Mouse (Mus musculus): ENCODE results near the gene Asb8. TPM values are rescaled to one million over a fixed set of nuclear protein-coding genes. Genes with fewer than 3 reads are reported as not detected.

The Asb8 gene
- polyA plus RNA-seq, 1 experiment from 2014 or later = 44.4 TPM

GRCm38 (mm10) chr15:98114852-98115778 lies 50.3 kb downstream of the Asb8 start:
- no peak overlapping the region for H3K4me3 ChIP-seq (ENCODE audit: low read depth, low read length)
- no peaks in the 10 kb centered on the region for H3K9me3 ChIP-seq (ENCODE audit: control insufficient read depth, low read length)
- peaks cover 5% of the 10 kb centered on the region; the same call in 1 of the 2 replicates for H3K36me3 ChIP-seq (ENCODE audit: control insufficient read depth, insufficient read depth, low read length)
- H3K4me2 ChIP-seq = no peak overlapping the region
- no peaks in the 10 kb centered on the region for H3K27me3 ChIP-seq (ENCODE audit: control insufficient read depth, insufficient read depth, low read length)
- H3K4me1 ChIP-seq (ENCODE audit: control insufficient read depth, insufficient read depth, low read length) = no peaks in the 10 kb centered on the region
- ATAC-seq (ENCODE audit: low FRiP score) = no peak
- no peak overlapping the region for H3K27ac ChIP-seq (ENCODE audit: low read depth, low read length)
- no peak for DNase-seq (ENCODE audit: low spot score, missing footprints)
- 85% methylated on average over 10 of the region's 10 CpGs for WGBS
- no peak overlapping the region for H3K9ac ChIP-seq (ENCODE audit: low read length)

GRCm38 (mm10) chr15:98114098-98114851 lies 51.1 kb downstream of the Asb8 start:
- Histone ChIP-seq H3K9ac (ENCODE audit: low read length) (no peak overlapping the region), H3K4me2 (no peak overlapping the region), H3K4me1 (ENCODE audit: control insufficient read depth, insufficient read depth, low read length) (no peaks in the 10 kb centered on the region; the same call in 1 of the 2 replicates), H3K4me3 (ENCODE audit: low read depth, low read length) (no peak overlapping the region), H3K27ac (ENCODE audit: low read depth, low read length) (no peak overlapping the region), H3K9me3 (ENCODE audit: control insufficient read depth, low read length) (no peaks in the 10 kb centered on the region), H3K36me3 (ENCODE audit: control insufficient read depth, insufficient read depth, low read length) (peaks cover 5% of the 10 kb centered on the region; the same call in 1 of the 2 replicates), H3K27me3 (ENCODE audit: control insufficient read depth, insufficient read depth, low read length) (no peaks in the 10 kb centered on the region)
- WGBS = 82% methylated on average over 10 of the region's 10 CpGs
- no peak for ATAC-seq (ENCODE audit: low FRiP score)
- no peak for DNase-seq (ENCODE audit: low spot score, missing footprints)

GRCm38 (mm10) chr15:98111791-98112190 lies 53.6 kb downstream of the Asb8 start:
- WGBS = 80% methylated on average over 5 of the region's 5 CpGs
- Histone ChIP-seq H3K27ac (ENCODE audit: low read depth, low read length) (no peak overlapping the region), H3K36me3 (ENCODE audit: control insufficient read depth, insufficient read depth, low read length) (peaks cover 2% of the 10 kb centered on the region; the same call in 1 of the 2 replicates), H3K9me3 (ENCODE audit: control insufficient read depth, low read length) (no peaks in the 10 kb centered on the region), H3K4me1 (ENCODE audit: control insufficient read depth, insufficient read depth, low read length) (peaks cover 8% of the 10 kb centered on the region), H3K4me2 (no peak overlapping the region), H3K4me3 (ENCODE audit: low read depth, low read length) (no peak overlapping the region), H3K27me3 (ENCODE audit: control insufficient read depth, insufficient read depth, low read length) (no peaks in the 10 kb centered on the region; the same call in 1 of the 2 replicates), H3K9ac (ENCODE audit: low read length) (no peak overlapping the region)
- DNase-seq (ENCODE audit: low spot score, missing footprints) (no peak), ATAC-seq (ENCODE audit: low FRiP score) (no peak)

GRCm38 (mm10) chr15:98108297-98109152 lies 56.9 kb downstream of the Asb8 start:
- peak; percentile 95 for ATAC-seq (ENCODE audit: low FRiP score)
- peak overlapping the region; percentile 51 for H3K4me3 ChIP-seq (ENCODE audit: low read depth, low read length)
- peak overlapping the region; percentile 65 for H3K27ac ChIP-seq (ENCODE audit: low read depth, low read length)

GRCm38 (mm10) chr15:98107703-98108296 lies 57.6 kb downstream of the Asb8 start:
- H3K27me3 ChIP-seq (ENCODE audit: control insufficient read depth, insufficient read depth, low read length) = no peaks in the 10 kb centered on the region; the same call in 1 of the 2 replicates
- peak overlapping the region; percentile 79 for H3K9ac ChIP-seq (ENCODE audit: low read length)
- H3K4me1 ChIP-seq (ENCODE audit: control insufficient read depth, insufficient read depth, low read length) = peaks cover 8% of the 10 kb centered on the region
- no peaks in the 10 kb centered on the region for H3K9me3 ChIP-seq (ENCODE audit: control insufficient read depth, low read length)
- peak overlapping the region; percentile 51 for H3K4me3 ChIP-seq (ENCODE audit: low read depth, low read length)
- DNase-seq (ENCODE audit: low spot score, missing footprints) (peak; percentile 86), ATAC-seq (ENCODE audit: low FRiP score) (peak; percentile 31; the same call in 1 of the 2 replicates)
- 39% methylated on average over 11 of the region's 11 CpGs for WGBS
- H3K4me2 ChIP-seq = peak overlapping the region; percentile 74
- no peak overlapping the region for H3K27ac ChIP-seq (ENCODE audit: low read depth, low read length)
- H3K36me3 ChIP-seq (ENCODE audit: control insufficient read depth, insufficient read depth, low read length) = peaks cover 2% of the 10 kb centered on the region; the same call in 1 of the 2 replicates

More at GRCm38 (mm10) chr15:98108297-98109152, 56.9 kb downstream of the Asb8 start:
- no peaks in the 10 kb centered on the region; the same call in 1 of the 2 replicates for H3K27me3 ChIP-seq (ENCODE audit: control insufficient read depth, insufficient read depth, low read length)
- H3K9ac ChIP-seq (ENCODE audit: low read length) = peak overlapping the region; percentile 79
- H3K9me3 ChIP-seq (ENCODE audit: control insufficient read depth, low read length) = no peaks in the 10 kb centered on the region
- WGBS = 4% methylated on average over 37 of the region's 37 CpGs
- H3K36me3 ChIP-seq (ENCODE audit: control insufficient read depth, insufficient read depth, low read length) = peaks cover 2% of the 10 kb centered on the region; the same call in 1 of the 2 replicates
- H3K4me1 ChIP-seq (ENCODE audit: control insufficient read depth, insufficient read depth, low read length) = peaks cover 8% of the 10 kb centered on the region
- peak; percentile 96 for DNase-seq (ENCODE audit: low spot score, missing footprints)
- H3K4me2 ChIP-seq = peak overlapping the region; percentile 74

GRCm38 (mm10) chr15:98107230-98107629 lies 58.2 kb downstream of the Asb8 start:
- Histone ChIP-seq H3K4me3 (ENCODE audit: low read depth, low read length) (no peak overlapping the region), H3K9me3 (ENCODE audit: control insufficient read depth, low read length) (no peaks in the 10 kb centered on the region), H3K36me3 (ENCODE audit: control insufficient read depth, insufficient read depth, low read length) (peaks cover under 1% of the 10 kb centered on the region; the same call in 1 of the 2 replicates), H3K27ac (ENCODE audit: low read depth, low read length) (no peak overlapping the region), H3K27me3 (ENCODE audit: control insufficient read depth, insufficient read depth, low read length) (no peaks in the 10 kb centered on the region; the same call in 1 of the 2 replicates), H3K4me2 (no peak overlapping the region), H3K4me1 (ENCODE audit: control insufficient read depth, insufficient read depth, low read length) (peaks cover 8% of the 10 kb centered on the region), H3K9ac (ENCODE audit: low read length) (no peak overlapping the region)
- ATAC-seq (ENCODE audit: low FRiP score) (no peak), DNase-seq (ENCODE audit: low spot score, missing footprints) (no peak)
- 86% methylated on average over 6 of the region's 6 CpGs for WGBS

- H3K4me1 ChIP-seq (ENCODE audit: control insufficient read depth, insufficient read depth, low read length) = peaks cover 8% of the 10 kb centered on the region
- H3K27ac ChIP-seq (ENCODE audit: low read depth, low read length) = no peak overlapping the region
These were observed 58.9 kb downstream of the Asb8 start for GRCm38 (mm10) chr15:98106506-98106905.

GRCm38 (mm10) chr15:98102401-98102800 lies 63.0 kb downstream of the Asb8 start:
- Histone ChIP-seq H3K9me3 (ENCODE audit: control insufficient read depth, low read length) (no peaks in the 10 kb centered on the region), H3K27ac (ENCODE audit: low read depth, low read length) (no peak overlapping the region), H3K27me3 (ENCODE audit: control insufficient read depth, insufficient read depth, low read length) (no peaks in the 10 kb centered on the region; the same call in 1 of the 2 replicates), H3K9ac (ENCODE audit: low read length) (no peak overlapping the region), H3K4me1 (ENCODE audit: control insufficient read depth, insufficient read depth, low read length) (no peaks in the 10 kb centered on the region), H3K36me3 (ENCODE audit: control insufficient read depth, insufficient read depth, low read length) (no peaks in the 10 kb centered on the region), H3K4me2 (no peak overlapping the region), H3K4me3 (ENCODE audit: low read depth, low read length) (no peak overlapping the region)
- WGBS = 91% methylated on average over 6 of the region's 6 CpGs
- no peak for ATAC-seq (ENCODE audit: low FRiP score)
- DNase-seq (ENCODE audit: low spot score, missing footprints) = no peak

More at GRCm38 (mm10) chr15:98106506-98106905, 58.9 kb downstream of the Asb8 start:
- ATAC-seq (ENCODE audit: low FRiP score) (no peak), DNase-seq (ENCODE audit: low spot score, missing footprints) (no peak)
- Histone ChIP-seq H3K36me3 (ENCODE audit: control insufficient read depth, insufficient read depth, low read length) (no peaks in the 10 kb centered on the region), H3K27me3 (ENCODE audit: control insufficient read depth, insufficient read depth, low read length) (no peaks in the 10 kb centered on the region; the same call in 1 of the 2 replicates), H3K9ac (ENCODE audit: low read length) (no peak overlapping the region), H3K9me3 (ENCODE audit: control insufficient read depth, low read length) (no peaks in the 10 kb centered on the region), H3K4me3 (ENCODE audit: low read depth, low read length) (no peak overlapping the region), H3K4me2 (no peak overlapping the region)
- WGBS = 87% methylated on average over 6 of the region's 6 CpGs
